Mouse (Mus musculus) myocyte (in vitro differentiated cells): ENCODE measurements around the gene Ccdc57.

ENCODE experiments used
- CEBPB ChIP-seq: IDR thresholded peaks from 2 replicates; pipeline ENCODE4 v1.6.1; 2011; ENCODE audit warnings: mild to moderate bottlenecking, moderate library complexity; ENCODE audit not compliant: poor library complexity, insufficient read depth, severe bottlenecking
- MAX ChIP-seq: IDR thresholded peaks from one replicate; pipeline ENCODE4 v1.6.1; 2011; ENCODE audit warnings: low read depth, mild to moderate bottlenecking, control low read depth
- MYOG ChIP-seq, 3 experiments: IDR thresholded peaks; one replicate each; pipeline ENCODE4 v1.6.1; 2011; ENCODE audit warnings: control low read depth in 2 of 3, low read depth in 2 of 3, mild to moderate bottlenecking in 2 of 3; ENCODE audit not compliant: insufficient read length in 2 of 3, control insufficient read depth in 1 of 3, insufficient read depth in 1 of 3
- POLR2A ChIP-seq: IDR thresholded peaks from one replicate; pipeline ENCODE4 v1.6.1; 2011; ENCODE audit warnings: low read depth, mild to moderate bottlenecking, control low read depth, moderate library complexity; ENCODE audit not compliant: insufficient read length
- POLR2AphosphoS2 ChIP-seq: IDR thresholded peaks from one replicate; pipeline ENCODE4 v1.6.1; 2011; ENCODE audit warnings: low read depth, control low read depth; ENCODE audit not compliant: insufficient read length

- TF ChIP-seq POLR2A, result no peak
- TF ChIP-seq MYOG (IDR thresholded peaks at IDR 0.05; ENCODE audit: control insufficient read depth in 1 of 3, insufficient read depth in 1 of 3, insufficient read length in 2 of 3, low read depth in 2 of 3), result no peak
- TF ChIP-seq MAX, result no peak
- no peak for TF ChIP-seq POLR2AphosphoS2
- no peak for TF ChIP-seq CEBPB
Measured at GRCm38 (mm10) chr11:120888718-120889117, 44.0 kb downstream of the Ccdc57 start.
